Mouse (Mus musculus) bone marrow, adult 2 months (tissue): Measurements from ENCODE around the gene Ifrd2.

Source experiments
- CTCF ChIP-seq: fragments of 200-500 bp; IDR thresholded peaks from 2 replicates; pipeline ENCODE4 v1.5.1; 2011; ENCODE audit warnings: low read length, control low read depth; ENCODE audit not compliant: control insufficient read depth, insufficient read depth
- POLR2A ChIP-seq: fragments of 200-500 bp; IDR thresholded peaks from 2 replicates; pipeline ENCODE4 v1.6.1; 2011; ENCODE audit warnings: low read depth, mild to moderate bottlenecking, control low read depth, low read length, borderline replicate concordance; ENCODE audit not compliant: control insufficient read depth

DNA sequence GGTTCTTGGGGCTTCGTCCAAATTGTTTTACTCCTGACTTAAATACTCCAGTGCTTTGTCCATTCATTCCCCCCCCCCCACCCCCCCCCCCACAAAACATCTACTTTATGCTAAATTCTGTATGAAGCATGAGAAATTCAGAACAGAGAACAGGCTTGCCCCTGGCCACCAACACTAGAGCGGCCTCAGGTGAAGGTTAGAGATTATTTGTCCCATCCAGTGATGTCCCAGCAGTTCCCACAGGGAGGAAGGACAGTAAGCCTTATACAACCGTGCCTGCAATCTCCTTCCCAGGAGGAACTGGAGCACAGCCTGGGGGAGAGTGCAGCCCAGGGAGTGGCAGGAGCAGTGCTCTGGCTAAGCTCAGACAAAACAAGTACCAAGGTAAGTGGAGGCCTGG is 8.9 kb upstream of the Ifrd2 start, which contains the start of gene Naa80:
- TF ChIP-seq CTCF (no peak), POLR2A (no peak)
